Mouse (Mus musculus) 3134 (cell line): Measurements from ENCODE around the gene Mapk14.

Experiments
- DNase-seq: peaks from one replicate; pipeline ENCODE4 v3.0.0-alpha.2; 2011; ENCODE audit warnings: low spot score; ENCODE audit not compliant: insufficient read length; ENCODE audit errors: extremely low read depth

The Mapk14 gene

DNA sequence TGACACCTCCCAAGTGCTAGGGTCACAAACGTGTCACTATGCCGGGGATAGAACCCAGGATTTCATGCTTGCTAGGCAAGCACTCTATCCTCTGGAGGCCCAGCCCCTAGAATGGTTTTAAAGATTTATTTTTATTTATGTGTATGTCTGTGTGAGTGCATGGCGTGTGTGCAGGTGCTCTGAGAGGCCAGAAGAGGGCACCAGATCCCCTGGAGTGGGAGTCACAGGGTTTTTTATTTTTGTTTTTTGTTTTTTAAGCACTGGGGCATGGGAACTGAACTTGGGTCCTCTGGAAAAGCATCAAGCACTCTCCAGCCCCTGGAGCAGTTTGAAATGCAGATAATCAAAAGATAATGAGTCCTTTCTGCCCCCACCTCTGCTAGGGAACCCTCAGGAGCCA, 85.7 kb downstream of the Mapk14 start:
- DNase-seq: no peak

DNA sequence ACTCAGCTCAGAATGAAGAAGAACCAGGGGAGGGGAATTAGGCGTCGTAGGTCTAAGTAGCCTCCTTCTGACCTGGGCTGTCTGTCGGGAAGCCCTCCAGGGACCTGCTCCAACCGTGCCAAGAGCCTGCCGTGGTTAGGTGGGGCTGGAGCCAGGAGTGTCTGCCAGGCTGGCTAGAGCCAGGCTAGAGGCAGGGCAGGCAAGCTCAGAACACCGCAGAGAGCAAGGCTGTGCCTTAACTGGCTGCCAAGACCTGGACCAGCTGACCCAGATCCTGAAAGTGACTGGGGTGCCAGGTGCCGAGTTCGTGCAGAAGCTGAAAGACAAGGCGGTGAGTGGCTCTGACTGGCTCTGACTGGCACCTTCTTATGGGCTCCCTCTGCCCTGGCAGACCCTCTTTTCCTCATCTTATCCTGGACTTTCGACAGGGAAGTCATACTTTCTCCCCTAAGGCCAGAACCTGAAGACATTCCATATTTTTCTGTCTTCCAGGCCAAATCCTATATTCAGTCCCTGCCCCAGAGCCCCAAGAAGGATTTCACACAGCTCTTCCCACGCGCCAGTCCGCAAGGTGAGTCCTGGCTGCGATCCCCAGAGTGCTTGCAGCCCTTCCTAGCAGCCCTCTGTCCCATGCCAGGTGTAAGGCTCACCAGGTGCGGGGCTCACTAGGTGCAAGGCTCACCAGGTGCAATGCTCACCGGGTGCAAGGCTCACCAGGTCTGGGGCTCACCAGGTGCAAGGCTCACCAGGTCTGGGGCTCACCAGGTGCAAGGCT, 86.3 kb downstream of the Mapk14 start:
- peak; percentile 71 for DNase-seq

DNA sequence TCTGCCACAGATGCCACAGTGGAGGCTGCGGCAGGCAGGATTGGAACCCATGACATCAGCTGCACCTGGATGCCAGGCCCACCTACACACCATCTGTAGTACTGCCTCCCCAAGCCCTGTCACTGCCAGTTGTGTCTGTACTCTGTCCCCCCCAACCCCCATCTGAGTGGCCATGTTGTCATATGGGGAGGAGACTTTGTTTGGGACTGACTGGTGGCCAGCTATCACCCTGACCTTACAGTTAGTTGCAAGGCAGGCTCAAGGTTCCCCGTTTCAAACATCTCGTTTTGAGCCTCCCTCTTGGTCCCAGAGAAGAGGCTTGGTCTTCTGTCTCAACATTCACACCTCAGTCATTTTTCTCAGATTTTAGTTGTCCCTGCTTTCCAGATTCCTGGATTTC, 88.6 kb downstream of the Mapk14 start:
- no peak for DNase-seq

- no peak for DNase-seq
Observed at GRCm38 (mm10) chr17:28780836-28781235, 89.7 kb downstream of the Mapk14 start.

- no peak for DNase-seq
Observed at GRCm38 (mm10) chr17:28781290-28782045, 90.3 kb downstream of the Mapk14 start.

DNA sequence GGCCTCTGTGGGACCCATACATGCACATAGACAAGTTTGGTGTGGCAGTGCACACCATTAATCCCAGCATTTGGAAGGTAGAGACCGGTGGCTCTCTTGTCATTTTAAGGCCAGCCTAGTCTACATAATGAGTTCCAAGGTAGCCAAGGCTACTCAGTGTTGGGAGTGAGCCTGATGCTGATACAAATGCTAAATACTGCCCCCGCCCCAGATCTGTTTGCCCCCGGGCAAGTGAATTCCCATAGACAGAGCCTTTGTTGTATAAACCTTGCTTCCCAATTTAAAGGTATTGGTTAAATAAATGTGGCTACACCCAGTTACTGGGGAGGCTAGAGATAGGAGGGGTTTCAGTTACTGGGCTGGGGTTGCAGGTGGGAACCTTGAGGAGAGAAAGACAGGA, 93.9 kb downstream of the Mapk14 start:
- no peak for DNase-seq

DNA sequence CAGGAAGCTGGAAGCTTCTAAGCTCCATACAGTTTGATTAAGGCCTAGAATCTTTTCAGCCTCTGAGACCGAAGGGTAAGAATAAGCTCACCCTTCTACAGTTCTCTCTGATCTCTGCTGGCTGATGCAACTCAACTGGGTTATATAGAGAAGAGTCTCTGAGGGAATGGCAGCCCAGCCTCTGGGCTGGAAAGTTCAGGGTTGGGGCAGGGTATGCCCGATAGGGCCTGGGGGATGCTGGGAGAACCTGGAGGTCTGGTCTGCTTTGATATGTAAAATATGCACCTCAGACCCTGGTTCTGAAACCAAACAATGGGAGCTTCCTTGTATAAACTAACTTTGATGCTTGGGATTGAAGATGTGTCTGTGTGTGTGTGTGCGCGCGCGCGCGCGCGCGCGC, 96.4 kb downstream of the Mapk14 start:
- DNase-seq: no peak

- no peak for DNase-seq
Observed at GRCm38 (mm10) chr17:28797031-28797430, 105.9 kb downstream of the Mapk14 start.
